Mouse (Mus musculus): ENCODE measurements around the gene Inpp4a. TPM values are rescaled to one million over a fixed set of nuclear protein-coding genes. Genes with fewer than 3 reads are reported as not detected.

The Inpp4a gene
- total RNA-seq, 2 experiments from 2014 or later: 151 to 152 TPM

DNA sequence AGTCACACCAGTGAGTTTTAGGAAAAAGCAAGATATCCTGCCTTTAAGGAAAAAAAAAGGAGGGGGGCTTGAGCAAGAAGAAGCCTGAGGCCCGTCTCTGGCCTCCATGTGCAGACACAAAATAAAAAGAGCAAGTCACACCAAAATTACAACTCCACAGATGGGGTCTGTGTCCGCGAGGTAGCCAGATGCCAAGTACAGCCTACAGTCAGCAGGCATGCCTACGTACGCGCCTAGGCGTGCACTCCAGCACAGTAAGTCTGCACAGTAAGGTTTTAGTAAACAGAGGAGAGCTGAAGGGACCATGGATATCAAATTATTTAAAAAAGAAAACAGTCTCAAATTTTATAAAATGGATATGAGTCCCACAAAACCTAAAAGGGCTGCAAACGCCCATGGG is 151.6 kb downstream of the Inpp4a start:
- peak in 1 of 2 experiments; percentile 29 for DNase-seq (ENCODE audit: low spot score in 2 of 2)
- intact Hi-C loops (cut with DNase I): no loop called here

- DNase-seq (ENCODE audit: low spot score in 2 of 2): no peak
- intact Hi-C loops (cut with DNase I): no loop called here
These were observed 157.9 kb downstream of the Inpp4a start for GRCm38 (mm10) chr1:37457546-37457945.

Other genes starting within 250 kb of the Inpp4a start
- under 1 TPM; 0.13 to 0.21 TPM for gene Cnga3, start 85.4 kb upstream of the Inpp4a start, total RNA-seq (2021)
- gene Coa5, start 130.2 kb downstream of the Inpp4a start, total RNA-seq (2021): 10 to 100 TPM; 44.9 to 45.1 TPM
- gene Unc50, start 130.3 kb downstream of the Inpp4a start, total RNA-seq (2021): 10 to 100 TPM; 60.1 to 61.2 TPM
- 10 to 100 TPM; 24.9 to 30.3 TPM for gene Mgat4a, start 241.2 kb downstream of the Inpp4a start, total RNA-seq (2021)